Mouse (Mus musculus): ENCODE measurements around the gene Olfr800.

GRCm38 (mm10) chr10:129621724-129622123 is 35.8 kb upstream of the Olfr800 start:
- TF ChIP-seq EP300 (IDR thresholded peaks at IDR 0.05; ENCODE audit: low read depth) = no peak
- TF ChIP-seq CTCF (IDR thresholded peaks at IDR 0.05; ENCODE audit: low read depth) = no peak

All from liver, embryonic 14.5 days (tissue).